Mouse (Mus musculus): ENCODE measurements at regions not wholly inside any gene's neighbourhood (a gene's known extent, or its start where the extent isn't known, plus 50 kb on each side); places are given as distances from the start of the nearest gene placed in this dataset.

GRCm38 (mm10) chr11:111155023-111155422 lies 89.1 kb downstream of the Kcnj2 start:
- intact Hi-C loops (cut with DNase I) = no loop called here
- no peak for DNase-seq (ENCODE audit: low spot score)

GRCm38 (mm10) chr11:111155747-111156146 lies 89.8 kb downstream of the Kcnj2 start:
- intact Hi-C loops (cut with DNase I) = no loop called here
- no peak for DNase-seq (ENCODE audit: low spot score)

GRCm38 (mm10) chr11:111159299-111159698 lies 93.3 kb downstream of the Kcnj2 start:
- intact Hi-C loops (cut with DNase I) = no loop called here

GRCm38 (mm10) chr11:111164907-111165306 lies 98.9 kb downstream of the Kcnj2 start:
- intact Hi-C loops (cut with DNase I) = no loop called here
- DNase-seq (ENCODE audit: low spot score) = no peak

More at GRCm38 (mm10) chr11:111159299-111159698, 93.3 kb downstream of the Kcnj2 start:
- DNase-seq (ENCODE audit: low spot score) = no peak

GRCm38 (mm10) chr11:111170174-111170800 lies 104.3 kb downstream of the Kcnj2 start:
- intact Hi-C loops (cut with DNase I) = no loop called here
- DNase-seq (ENCODE audit: low spot score) = no peak

- intact Hi-C loops (cut with DNase I) = no loop called here
These were observed 107.6 kb downstream of the Kcnj2 start for GRCm38 (mm10) chr11:111173525-111173924.

GRCm38 (mm10) chr11:111175566-111175965 lies 109.6 kb downstream of the Kcnj2 start:
- no peak for DNase-seq (ENCODE audit: low spot score)
- intact Hi-C loops (cut with DNase I) = no loop called here

More at GRCm38 (mm10) chr11:111173525-111173924, 107.6 kb downstream of the Kcnj2 start:
- DNase-seq (ENCODE audit: low spot score) = no peak

- intact Hi-C loops (cut with DNase I) = no loop called here
- no peak for DNase-seq (ENCODE audit: low spot score)
These were observed 111.6 kb downstream of the Kcnj2 start for GRCm38 (mm10) chr11:111177516-111177915.

GRCm38 (mm10) chr11:111197422-111197821 lies 131.5 kb downstream of the Kcnj2 start:
- intact Hi-C loops (cut with DNase I) = no loop called here
- DNase-seq (ENCODE audit: low spot score) = no peak

- DNase-seq (ENCODE audit: low spot score) = no peak
- intact Hi-C loops (cut with DNase I) = no loop called here
These were observed 134.5 kb downstream of the Kcnj2 start for GRCm38 (mm10) chr11:111200512-111200911.

GRCm38 (mm10) chr11:111202780-111203179 lies 136.8 kb downstream of the Kcnj2 start:
- DNase-seq (ENCODE audit: low spot score) = no peak
- intact Hi-C loops (cut with DNase I) = no loop called here

GRCm38 (mm10) chr11:111210565-111210964 lies 144.6 kb downstream of the Kcnj2 start:
- DNase-seq (ENCODE audit: low spot score) = no peak
- intact Hi-C loops (cut with DNase I) = no loop called here

- intact Hi-C loops (cut with DNase I) = no loop called here
- no peak for DNase-seq (ENCODE audit: low spot score)
These were observed 146.2 kb downstream of the Kcnj2 start for GRCm38 (mm10) chr11:111212038-111212701.

- no peak for DNase-seq (ENCODE audit: low spot score)
- intact Hi-C loops (cut with DNase I) = no loop called here
These were observed 146.9 kb downstream of the Kcnj2 start for GRCm38 (mm10) chr11:111212702-111213328.

- DNase-seq (ENCODE audit: low spot score) = peak; percentile 7
- intact Hi-C loops (cut with DNase I) = no loop called here
These were observed 149.0 kb downstream of the Kcnj2 start for GRCm38 (mm10) chr11:111215006-111215405.

- no peak for DNase-seq (ENCODE audit: low spot score)
- intact Hi-C loops (cut with DNase I) = no loop called here
These were observed 157.9 kb downstream of the Kcnj2 start for GRCm38 (mm10) chr11:111223834-111224233.

- DNase-seq (ENCODE audit: low spot score) = no peak
- intact Hi-C loops (cut with DNase I) = no loop called here
These were observed 161.3 kb downstream of the Kcnj2 start for GRCm38 (mm10) chr11:111227305-111227704.

GRCm38 (mm10) chr11:111236741-111237140 lies 170.8 kb downstream of the Kcnj2 start:
- intact Hi-C loops (cut with DNase I) = no loop called here
- no peak for DNase-seq (ENCODE audit: low spot score)

GRCm38 (mm10) chr11:111239784-111240183 lies 173.8 kb downstream of the Kcnj2 start:
- intact Hi-C loops (cut with DNase I) = no loop called here
- DNase-seq (ENCODE audit: low spot score) = no peak

GRCm38 (mm10) chr11:111252226-111252625 lies 186.3 kb downstream of the Kcnj2 start:
- intact Hi-C loops (cut with DNase I) = no loop called here

GRCm38 (mm10) chr11:111256596-111256995 lies 190.6 kb downstream of the Kcnj2 start:
- no peak for DNase-seq (ENCODE audit: low spot score)
- intact Hi-C loops (cut with DNase I) = no loop called here

More at GRCm38 (mm10) chr11:111252226-111252625, 186.3 kb downstream of the Kcnj2 start:
- no peak for DNase-seq (ENCODE audit: low spot score)
